Comparison of ENCODE assay signal across 10 mouse cellular contexts in genomic region chr3:98259271-98259751, GRCm38 (mm10). TPM values are rescaled to one million over a fixed set of nuclear protein-coding genes. Genes with fewer than 3 reads are reported as not detected.
A peak's percentile ranks its signal among the peaks of the same experiment; 100 is the strongest.
DNase-seq lines count a peak whose midpoint lies in the region; ATAC-seq and TF ChIP-seq lines count a peak whose summit lies in the region.
"Had no signal": no experiment of that assay in that cellular context is flagged by ENCODE, and none has a peak within 500 bp of the region (broad histone marks: within the 10 kb centered on the region; RNA-seq: fewer than 3 reads in every experiment).

No protein-coding gene starts in this region.

- WGBS in spleen, adult 2 months: 81% methylated on average over 5 of the region's 5 CpGs
- WGBS in thymus, adult 2 months: 78% methylated on average over 5 of the region's 5 CpGs

- intact Hi-C loops in left cerebral cortex, postnatal 36 days (cut with DNase I): no loop called here

- peak overlapping the region; percentile 13; the same call in 1 of the 2 replicates for H3K27ac ChIP-seq in spleen, adult 2 months (ENCODE audit: insufficient read depth, low read length)
- H3K27ac ChIP-seq in thymus, adult 2 months (ENCODE audit: control insufficient read depth, insufficient read depth, low read length): no peak overlapping the region
- H3K27ac ChIP-seq: lung, embryonic 15.5 days had no signal

- TF ChIP-seq CTCF in spleen, adult 2 months (IDR thresholded peaks at IDR 0.05; ENCODE audit: extremely low read depth, insufficient read depth, insufficient read length, insufficient replicate concordance): no peak
- TF ChIP-seq CTCF in thymus, adult 2 months (IDR thresholded peaks at IDR 0.05; ENCODE audit: borderline replicate concordance, control insufficient read depth, extremely low read depth, insufficient read depth, low read length, poor library complexity): no peak

- ATAC-seq in cerebellum, adult (ENCODE audit: insufficient number of reproducible peaks, low FRiP score, low TSS enrichment): 0 out of 2 replicates have a peak, but pooled peaks have one; percentile 49

- no peaks in the 10 kb centered on the region for H3K36me3 ChIP-seq in spleen, adult 2 months (ENCODE audit: control insufficient read depth, insufficient read depth, low read length)
- no peaks in the 10 kb centered on the region for H3K36me3 ChIP-seq in thymus, adult 2 months (ENCODE audit: control insufficient read depth, insufficient read depth, low read length)
- H3K36me3 ChIP-seq: lung, embryonic 15.5 days had no signal

- H3K4me1 ChIP-seq in spleen, adult 2 months (ENCODE audit: control insufficient read depth, insufficient read depth, insufficient read length): no peaks in the 10 kb centered on the region
- H3K4me1 ChIP-seq in thymus, adult 2 months (replicated peaks; ENCODE audit: control insufficient read depth, insufficient read depth, low read length): peaks cover 2% of the 10 kb centered on the region; the same call in 1 of the 2 replicates
- H3K4me1 ChIP-seq: lung, embryonic 15.5 days had no signal

- no peak for TF ChIP-seq POLR2A in spleen, adult 2 months (IDR thresholded peaks at IDR 0.05; ENCODE audit: low read depth, low read length)
- TF ChIP-seq POLR2A in thymus, adult 2 months (IDR thresholded peaks at IDR 0.05; ENCODE audit: control insufficient read depth, extremely low read depth, insufficient read depth, low read length, poor library complexity): no peak

- no peak overlapping the region for H3K4me3 ChIP-seq in spleen, adult 2 months (ENCODE audit: extremely low read depth, insufficient read depth, insufficient read length)
- H3K4me3 ChIP-seq in thymus, adult 2 months (ENCODE audit: control insufficient read depth, insufficient read depth, low read length): no peak overlapping the region
- H3K4me3 ChIP-seq: lung, embryonic 15.5 days had no signal

- no peak for DNase-seq in cerebellum, adult 9-11 months
- DNase-seq in spleen, adult 2 months (ENCODE audit: low read depth in 1 of 2, low spot score in 2 of 2): no peak
- DNase-seq in spleen, postnatal 14 days (ENCODE audit: low spot score in 2 of 2): no peak
- peak; percentile 50 to 74 for DNase-seq in left cerebral cortex, postnatal 36 days (ENCODE audit: low spot score in 2 of 2)
- DNase-seq in testis, postnatal 10 days (ENCODE audit: low spot score): peak; percentile 78
- no peak for DNase-seq in thymus, adult 2 months
- no peak for DNase-seq in urinary bladder, adult 2 months (ENCODE audit: low spot score)

- no peaks in the 10 kb centered on the region for H3K27me3 ChIP-seq in spleen, adult 2 months (ENCODE audit: control insufficient read depth, insufficient read depth, low read length)
- no peaks in the 10 kb centered on the region for H3K27me3 ChIP-seq in thymus, adult 2 months (ENCODE audit: control insufficient read depth, insufficient read depth, low read length)
- H3K27me3 ChIP-seq: lung, embryonic 15.5 days had no signal

RNA-seq across cellular contexts. Expression of gene Hmgcs2, which starts 20.9 kb away (rescaled TPM):
- polyA plus RNA-seq in spleen, adult 2 months (2012; rRNA removed): 17.6 and 19.7 TPM in 2 replicates
- total RNA-seq in left cerebral cortex, postnatal 36 days (2021): 10 to 100 TPM in 1 of 2 experiments, 1 to 10 TPM in 1; 7.1 to 11.3 TPM
- polyA plus RNA-seq in thymus, adult 2 months (2012; rRNA removed): 8.8 and 9.9 TPM in 2 replicates
- 55.3 and 70.4 TPM in 2 replicates for polyA plus RNA-seq in urinary bladder, adult 2 months (2012; rRNA removed)

RNA-seq across cellular contexts. Expression of gene Reg4, which starts 37.4 kb away (rescaled TPM):
- not detected in 2 replicates for polyA plus RNA-seq in spleen, adult 2 months (2012; rRNA removed)
- not detected for total RNA-seq in left cerebral cortex, postnatal 36 days (2021)
- polyA plus RNA-seq in thymus, adult 2 months (2012; rRNA removed): 0.35 TPM in 1 of 2 replicates, not detected in the other
- not detected in 2 replicates for polyA plus RNA-seq in urinary bladder, adult 2 months (2012; rRNA removed)
- polyA plus RNA-seq: lung, embryonic 15.5 days; stomach, embryonic 14.5 days had no signal

Comparison
In these comparisons a context has a peak if more than half of its experiments do, and no peak if none do; other contexts are left out.
1. DNase-seq: peak in left cerebral cortex, postnatal 36 days (2 of 2) and testis, postnatal 10 days (single experiment); none in cerebellum, adult 9-11 months (single experiment), spleen, adult 2 months (0 of 2), spleen, postnatal 14 days (0 of 2), thymus, adult 2 months (single experiment) and urinary bladder, adult 2 months (single experiment).